In the genomic region with DNA sequence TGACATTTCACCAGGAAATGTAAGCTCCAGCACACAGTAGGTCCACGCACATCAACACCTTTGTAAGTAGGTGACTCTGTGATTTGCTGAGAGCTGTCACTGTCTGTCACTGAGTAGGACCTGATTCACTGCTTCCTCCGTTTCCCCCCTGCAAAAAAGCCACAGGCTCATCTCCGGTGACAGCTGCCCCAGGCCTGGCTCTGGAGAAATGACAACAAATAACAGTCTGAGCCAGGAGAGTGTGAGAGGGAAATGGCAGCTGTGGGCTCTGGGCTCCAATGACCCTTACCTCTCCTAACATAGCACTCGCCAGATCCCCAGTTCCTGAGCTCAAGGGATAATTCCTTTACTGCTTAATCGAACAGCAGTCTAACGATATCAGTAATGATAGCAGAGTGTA, we compare ENCODE assay signal across 15 mouse cellular contexts.
"Had no signal": no experiment of that assay in that cellular context is flagged by ENCODE, and none has a peak within 500 bp of the region (broad histone marks: within the 10 kb centered on the region; RNA-seq: fewer than 3 reads in every experiment).

No protein-coding gene starts in this region.

- H3K4me1 ChIP-seq: liver, embryonic 13.5 days; lung, embryonic 15.5 days; midbrain, embryonic 12.5 days had no signal

- H3K36me3 ChIP-seq: liver, embryonic 13.5 days; lung, embryonic 15.5 days; midbrain, embryonic 12.5 days; neural tube, embryonic 13.5 days had no signal

- H3K27me3 ChIP-seq: limb, embryonic 12.5 days; liver, embryonic 13.5 days; megakaryocyte, embryonic 14.5 days; midbrain, embryonic 12.5 days; neural tube, embryonic 13.5 days had no signal

- H3K27ac ChIP-seq: limb, embryonic 12.5 days; liver, embryonic 13.5 days; lung, embryonic 15.5 days; macrophage; midbrain, embryonic 12.5 days; neural tube, embryonic 13.5 days; stomach, postnatal 0 days had no signal

- H3K4me3 ChIP-seq: limb, embryonic 12.5 days; liver, embryonic 13.5 days; lung, embryonic 15.5 days; megakaryocyte, embryonic 14.5 days; midbrain, embryonic 12.5 days; neural tube, embryonic 13.5 days had no signal

- H3K9ac ChIP-seq: limb, embryonic 12.5 days; liver, embryonic 13.5 days; liver, postnatal 0 days; lung, embryonic 15.5 days; midbrain, embryonic 12.5 days; neural tube, embryonic 13.5 days had no signal

- H3K9me3 ChIP-seq: limb, embryonic 12.5 days; liver, embryonic 13.5 days; lung, embryonic 15.5 days; megakaryocyte, embryonic 14.5 days; midbrain, embryonic 12.5 days; neural tube, embryonic 13.5 days had no signal

- H3K4me2 ChIP-seq: limb, embryonic 12.5 days; liver, embryonic 13.5 days; lung, embryonic 15.5 days; midbrain, embryonic 12.5 days; neural tube, embryonic 13.5 days had no signal

- ATAC-seq: liver, postnatal 0 days had no signal

- DNase-seq: kidney, adult 18-20 months; kidney, postnatal 25 days; liver; liver, embryonic 13.5 days; liver, postnatal 0 days; lung, postnatal 14 days; right cerebral cortex, postnatal 25 days; thymus, postnatal 4 days had no signal
